Mouse (Mus musculus) CH12F3 (cell line): ENCODE data around the gene Usf1.

Experiments
- in situ Hi-C: fragments of 300-500 bp; cut with MboI; formaldehyde crosslinking; loops from 2 replicates; pipeline ENCODE4 v1.14.3; 2020; ENCODE audit warnings: low sequenced_read_pairs

Gene Usf1

GRCm38 (mm10) chr1:171410947-171411484 is at the start of gene Usf1:
TSS of gene Usf1 (plus strand) at chr1:171411313.
- in situ Hi-C loops: no loop called here

GRCm38 (mm10) chr1:171365934-171366333 is 45.2 kb upstream of the Usf1 start:
- in situ Hi-C loops: loop anchor here (10.0 kb wide), 1 partner anchor 109 kb away; no protein-coding TSS in a partner anchor

GRCm38 (mm10) chr1:171369845-171370556 is 41.1 kb upstream of the Usf1 start, which contains the start of gene Nectin4:
TSS of gene Nectin4 (plus strand) at chr1:171370099.
- in situ Hi-C loops: loop anchor here (10.0 kb wide), 1 partner anchor 105 kb away; no protein-coding TSS in a partner anchor

GRCm38 (mm10) chr1:171372880-171373279 is 38.2 kb upstream of the Usf1 start:
- in situ Hi-C loops: no loop called here

- in situ Hi-C loops: no loop called here
These were observed 37.2 kb upstream of the Usf1 start for GRCm38 (mm10) chr1:171373946-171374345.

GRCm38 (mm10) chr1:171375646-171376097 is 35.4 kb upstream of the Usf1 start:
- in situ Hi-C loops: no loop called here

- in situ Hi-C loops: no loop called here
These were observed 32.8 kb upstream of the Usf1 start for GRCm38 (mm10) chr1:171378298-171378697.

GRCm38 (mm10) chr1:171379935-171380599 is 31.0 kb upstream of the Usf1 start:
- in situ Hi-C loops: no loop called here

GRCm38 (mm10) chr1:171382096-171382620 is 29.0 kb upstream of the Usf1 start:
- in situ Hi-C loops: no loop called here

- in situ Hi-C loops: no loop called here
These were observed 26.8 kb upstream of the Usf1 start for GRCm38 (mm10) chr1:171384361-171384760.

GRCm38 (mm10) chr1:171385171-171385570 is 25.9 kb upstream of the Usf1 start:
- in situ Hi-C loops: no loop called here

- in situ Hi-C loops: no loop called here
These were observed 24.0 kb upstream of the Usf1 start for GRCm38 (mm10) chr1:171387099-171387498.

GRCm38 (mm10) chr1:171388376-171389102 is 22.6 kb upstream of the Usf1 start, which contains the start of gene Arhgap30:
TSS of gene Arhgap30 (plus strand) at chr1:171388954.
- in situ Hi-C loops: no loop called here

- in situ Hi-C loops: no loop called here
These were observed 21.0 kb upstream of the Usf1 start for GRCm38 (mm10) chr1:171390101-171390500.

GRCm38 (mm10) chr1:171401821-171402220 is 9.3 kb upstream of the Usf1 start:
- in situ Hi-C loops: no loop called here

- in situ Hi-C loops: no loop called here
These were observed 8.1 kb upstream of the Usf1 start for GRCm38 (mm10) chr1:171402991-171403390.

- in situ Hi-C loops: no loop called here
These were observed 3.9 kb upstream of the Usf1 start for GRCm38 (mm10) chr1:171407263-171407662.

- in situ Hi-C loops: no loop called here
These were observed 882 bp upstream of the Usf1 start for GRCm38 (mm10) chr1:171410231-171410630.

- in situ Hi-C loops: no loop called here
These were observed 404 bp downstream of the Usf1 start for GRCm38 (mm10) chr1:171411492-171411941.

- in situ Hi-C loops: no loop called here
These were observed 908 bp downstream of the Usf1 start for GRCm38 (mm10) chr1:171412001-171412441.

GRCm38 (mm10) chr1:171412446-171412845 is 1.3 kb downstream of the Usf1 start:
- in situ Hi-C loops: no loop called here
